Mouse (Mus musculus): ENCODE measurements around the gene Uggt2.

Gene Uggt2

GRCm38 (mm10) chr14:119098851-119099569 lies at the start of gene Uggt2:
Gene Uggt2, minus strand, starts transcription at chr14:119099430.
- in situ Hi-C loops (cut with MboI, MseI) = no loop called here

- in situ Hi-C loops (cut with MboI, MseI) = no loop called here
Measured at GRCm38 (mm10) chr14:119139381-119139950, 40.2 kb upstream of the Uggt2 start.

GRCm38 (mm10) chr14:119138786-119139100 lies 39.5 kb upstream of the Uggt2 start:
- in situ Hi-C loops (cut with MboI, MseI) = no loop called here

GRCm38 (mm10) chr14:119137906-119138785 lies 38.9 kb upstream of the Uggt2 start, which contains the start of gene Hs6st3:
Gene Hs6st3, plus strand, starts transcription at chr14:119138341.
- in situ Hi-C loops (cut with MboI, MseI) = no loop called here

- in situ Hi-C loops (cut with MboI, MseI) = no loop called here
Measured at GRCm38 (mm10) chr14:119137512-119137905, 38.3 kb upstream of the Uggt2 start.

- in situ Hi-C loops (cut with MboI, MseI) = no loop called here
Measured at GRCm38 (mm10) chr14:119127330-119127729, 28.1 kb upstream of the Uggt2 start.

- in situ Hi-C loops (cut with MboI, MseI) = no loop called here
Measured at GRCm38 (mm10) chr14:119125840-119126239, 26.6 kb upstream of the Uggt2 start.

GRCm38 (mm10) chr14:119124061-119124460 lies 24.8 kb upstream of the Uggt2 start:
- in situ Hi-C loops (cut with MboI, MseI) = no loop called here

- in situ Hi-C loops (cut with MboI, MseI) = no loop called here
Measured at GRCm38 (mm10) chr14:119123582-119123981, 24.4 kb upstream of the Uggt2 start.

GRCm38 (mm10) chr14:119112558-119112957 lies 13.3 kb upstream of the Uggt2 start:
- in situ Hi-C loops (cut with MboI, MseI) = no loop called here

- in situ Hi-C loops (cut with MboI, MseI) = no loop called here
Measured at GRCm38 (mm10) chr14:119109776-119110218, 10.6 kb upstream of the Uggt2 start.

- in situ Hi-C loops (cut with MboI, MseI) = no loop called here
Measured at GRCm38 (mm10) chr14:119108776-119109301, 9.6 kb upstream of the Uggt2 start.

- in situ Hi-C loops (cut with MboI, MseI) = no loop called here
Measured at GRCm38 (mm10) chr14:119107591-119107990, 8.4 kb upstream of the Uggt2 start.

GRCm38 (mm10) chr14:119099570-119099891 lies 301 bp upstream of the Uggt2 start:
- in situ Hi-C loops (cut with MboI, MseI) = no loop called here

GRCm38 (mm10) chr14:119061811-119062210 lies 37.4 kb downstream of the Uggt2 start:
- in situ Hi-C loops (cut with MboI, MseI) = no loop called here

GRCm38 (mm10) chr14:119060682-119061081 lies 38.5 kb downstream of the Uggt2 start:
- in situ Hi-C loops (cut with MboI, MseI) = no loop called here

- in situ Hi-C loops (cut with MboI, MseI) = no loop called here
Measured at GRCm38 (mm10) chr14:119057014-119057413, 42.2 kb downstream of the Uggt2 start.

- in situ Hi-C loops (cut with MboI, MseI) = no loop called here
Measured at GRCm38 (mm10) chr14:119052969-119053368, 46.3 kb downstream of the Uggt2 start.

GRCm38 (mm10) chr14:119052361-119052760 lies 46.9 kb downstream of the Uggt2 start:
- in situ Hi-C loops (cut with MboI, MseI) = no loop called here

- in situ Hi-C loops (cut with MboI, MseI) = loop anchor here in 1 of 2 experiments (5.0 kb wide), 1 partner anchor 566 kb away; no protein-coding TSS in a partner anchor
Measured at GRCm38 (mm10) chr14:119043765-119044164, 55.5 kb downstream of the Uggt2 start.

GRCm38 (mm10) chr14:119040253-119040652 lies 59.0 kb downstream of the Uggt2 start:
- in situ Hi-C loops (cut with MboI, MseI) = loop anchor here in 1 of 2 experiments (5.0 kb wide), 1 partner anchor 563 kb away; no protein-coding TSS in a partner anchor

- in situ Hi-C loops (cut with MboI, MseI) = no loop called here
Measured at GRCm38 (mm10) chr14:119037755-119038154, 61.5 kb downstream of the Uggt2 start.
